Mouse (Mus musculus) intestine, postnatal 0 days (tissue): ENCODE data around the gene Trpv4. TPM values are rescaled to one million over a fixed set of nuclear protein-coding genes. Genes with fewer than 3 reads are reported as not detected.

Experiments used
- ATAC-seq: fragments of 200-750 bp; cut with Nextera tagmentation; 2 replicates; pipeline ENCODE4 v1.8.0; 2017; ENCODE audit warnings: mild to moderate bottlenecking, moderate TSS enrichment, moderate library complexity
- H3K27ac ChIP-seq: fragments of 300-500 bp; sonication (generic); 2 replicates; pipeline ENCODE4 v1.5.1; 2014; ENCODE audit warnings: mild to moderate bottlenecking, low read depth, low read length, moderate library complexity
- H3K27me3 ChIP-seq: fragments of 300-500 bp; sonication (generic); replicated peaks from 2 replicates; pipeline ENCODE4 v1.6.1; 2014; ENCODE audit warnings: low read length, mixed read lengths; ENCODE audit not compliant: control insufficient read depth, insufficient read depth
- H3K36me3 ChIP-seq: fragments of 300-500 bp; sonication (generic); 2 replicates; pipeline ENCODE4 v1.6.1; 2014; ENCODE audit warnings: mild to moderate bottlenecking, moderate library complexity; ENCODE audit not compliant: control insufficient read depth, insufficient read depth
- H3K4me1 ChIP-seq: fragments of 300-500 bp; sonication (generic); replicated peaks from 2 replicates; pipeline ENCODE4 v1.6.1; 2014; ENCODE audit warnings: antibody characterized with exemption, low read length, mixed read lengths; ENCODE audit not compliant: control insufficient read depth, insufficient read depth
- H3K4me2 ChIP-seq: fragments of 300-500 bp; sonication (generic); replicated peaks from 2 replicates; pipeline ENCODE4 v1.6.1; 2014; ENCODE audit warnings: low read depth, mild to moderate bottlenecking, moderate library complexity
- H3K4me3 ChIP-seq: fragments of 300-500 bp; sonication (generic); 2 replicates; pipeline ENCODE4 v1.5.1; 2014; ENCODE audit warnings: low read depth, low read length
- H3K9ac ChIP-seq: fragments of 300-500 bp; sonication (generic); 2 replicates; pipeline ENCODE4 v1.6.1; 2014; ENCODE audit warnings: mild to moderate bottlenecking, low read depth, low read length
- H3K9me3 ChIP-seq: fragments of 300-500 bp; sonication (generic); 2 replicates; pipeline ENCODE4 v1.6.1; 2016; ENCODE audit warnings: mixed run types; ENCODE audit not compliant: control insufficient read depth
- CTCF ChIP-seq: sonication (generic); IDR thresholded peaks from 2 replicates; pipeline ENCODE4 v1.5.1; 2016; ENCODE audit warnings: low read depth, mild to moderate bottlenecking, control low read depth, antibody characterized with exemption, moderate library complexity
- WGBS: fragments of 180-500 bp; shearing (Covaris S2); extraction: QIAGEN DNeasy Blood & Tissue Kit; methylation state at CpG from one replicate; pipeline ENCODE4 v1.1.7; 2014; 5-methylcytosine and 5-hydroxymethylcytosine counted together
- polyA plus RNA-seq: library from polyadenylated mRNA; unstranded; fragments of >200 nt; fragmentation: Nextera tagmentation; extraction: Ambion mirVana; gene quantifications from 2 replicates; pipeline ENCODE4 v1.2.1, GENCODE M21; 2015

Gene Trpv4
- polyA plus RNA-seq, 1 experiment from 2014 or later = 0.70 TPM

DNA sequence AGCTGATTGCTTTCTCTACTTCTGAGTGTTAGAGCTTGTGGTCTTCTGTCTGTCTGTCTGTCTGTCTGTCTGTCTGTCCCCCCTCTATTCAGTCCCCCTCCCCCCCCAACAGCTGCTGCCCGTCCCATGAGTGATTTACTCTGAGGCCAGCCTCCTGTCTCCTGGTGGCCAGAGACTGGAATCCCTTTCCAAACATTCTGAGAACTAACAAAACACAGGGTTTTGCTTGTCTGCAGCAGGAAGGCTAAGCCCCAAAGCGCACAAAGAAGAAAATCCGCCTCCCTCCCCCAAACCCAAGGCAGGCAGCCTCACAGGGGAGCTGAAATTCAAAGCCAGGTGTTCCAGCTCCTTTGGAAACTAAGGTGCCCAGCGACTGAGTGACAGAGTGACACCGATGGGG, 72.5 kb downstream of the Trpv4 start:
- Histone ChIP-seq H3K9ac (no peak overlapping the region), H3K27me3 (no peaks in the 10 kb centered on the region), H3K9me3 (no peaks in the 10 kb centered on the region), H3K4me1 (peaks cover 10% of the 10 kb centered on the region), H3K27ac (no peak overlapping the region), H3K36me3 (no peaks in the 10 kb centered on the region), H3K4me3 (no peak overlapping the region), H3K4me2 (no peak overlapping the region)
- 36% methylated on average over 5 of the region's 5 CpGs for WGBS
- no peak for ATAC-seq
- 0 out of 2 replicates have a peak, but pooled peaks have one; percentile 8 for TF ChIP-seq CTCF

- 65% methylated on average over 14 of the region's 14 CpGs for WGBS
- no peaks in the 10 kb centered on the region for H3K9me3 ChIP-seq
- H3K27ac ChIP-seq = no peak overlapping the region
- no peak overlapping the region for H3K4me3 ChIP-seq
- no peaks in the 10 kb centered on the region for H3K27me3 ChIP-seq
- H3K4me1 ChIP-seq = peaks cover 1% of the 10 kb centered on the region
- ATAC-seq = no peak
- H3K4me2 ChIP-seq = no peak overlapping the region
- no peak overlapping the region for H3K9ac ChIP-seq
- H3K36me3 ChIP-seq = no peaks in the 10 kb centered on the region
- TF ChIP-seq CTCF = no peak
Observed at GRCm38 (mm10) chr5:114584293-114585104, 73.7 kb downstream of the Trpv4 start.

DNA sequence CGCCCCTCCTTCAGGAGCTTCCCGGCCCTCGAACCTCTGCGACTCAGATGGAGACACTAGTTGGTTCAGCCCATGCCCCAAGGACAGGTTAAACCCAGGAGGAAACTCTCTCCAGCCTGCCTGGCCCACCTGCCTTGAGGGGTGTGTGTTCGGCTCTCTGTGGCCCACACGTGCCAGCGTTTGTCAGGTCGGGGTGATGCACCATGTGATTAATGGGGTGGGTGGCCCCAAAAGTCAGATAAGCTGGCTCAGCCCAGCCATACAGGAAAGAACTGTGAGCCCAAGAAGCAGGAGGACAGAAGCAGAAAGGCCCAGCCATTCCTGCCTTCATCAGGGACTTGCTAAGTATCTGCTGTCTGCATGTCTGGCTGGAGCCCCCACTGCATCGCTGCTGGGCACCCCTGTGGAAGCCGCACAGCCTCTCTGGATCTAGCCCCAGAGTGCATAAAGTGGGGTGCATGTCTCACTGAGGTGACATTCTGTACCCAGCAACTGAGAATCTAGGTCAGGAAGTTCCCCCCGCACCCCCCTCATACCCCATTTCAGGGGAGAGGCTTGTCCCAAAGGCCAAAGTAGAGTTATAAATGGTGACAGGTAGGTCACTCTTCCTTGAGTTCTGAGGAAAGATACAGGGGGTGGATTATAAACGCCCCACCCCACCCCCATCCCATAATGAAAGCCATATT, 74.6 kb downstream of the Trpv4 start:
- no peak overlapping the region for H3K27ac ChIP-seq
- ATAC-seq = no peak
- WGBS = 55% methylated on average over 12 of the region's 12 CpGs
- H3K4me1 ChIP-seq = no peaks in the 10 kb centered on the region; the same call in 1 of the 2 replicates
- TF ChIP-seq CTCF = no peak
- no peak overlapping the region for H3K4me2 ChIP-seq
- H3K27me3 ChIP-seq = no peaks in the 10 kb centered on the region
- no peak overlapping the region for H3K9ac ChIP-seq
- no peaks in the 10 kb centered on the region for H3K36me3 ChIP-seq
- H3K9me3 ChIP-seq = no peaks in the 10 kb centered on the region
- no peak overlapping the region for H3K4me3 ChIP-seq

- Histone ChIP-seq H3K4me3 (no peak overlapping the region), H3K9me3 (no peaks in the 10 kb centered on the region), H3K27ac (no peak overlapping the region), H3K27me3 (no peaks in the 10 kb centered on the region), H3K9ac (no peak overlapping the region), H3K4me1 (no peaks in the 10 kb centered on the region; the same call in 1 of the 2 replicates), H3K36me3 (no peaks in the 10 kb centered on the region), H3K4me2 (no peak overlapping the region)
- ATAC-seq = no peak
- no peak for TF ChIP-seq CTCF
- 83% methylated on average over 3 of the region's 3 CpGs for WGBS
Observed at GRCm38 (mm10) chr5:114583046-114583445, 75.2 kb downstream of the Trpv4 start.

DNA sequence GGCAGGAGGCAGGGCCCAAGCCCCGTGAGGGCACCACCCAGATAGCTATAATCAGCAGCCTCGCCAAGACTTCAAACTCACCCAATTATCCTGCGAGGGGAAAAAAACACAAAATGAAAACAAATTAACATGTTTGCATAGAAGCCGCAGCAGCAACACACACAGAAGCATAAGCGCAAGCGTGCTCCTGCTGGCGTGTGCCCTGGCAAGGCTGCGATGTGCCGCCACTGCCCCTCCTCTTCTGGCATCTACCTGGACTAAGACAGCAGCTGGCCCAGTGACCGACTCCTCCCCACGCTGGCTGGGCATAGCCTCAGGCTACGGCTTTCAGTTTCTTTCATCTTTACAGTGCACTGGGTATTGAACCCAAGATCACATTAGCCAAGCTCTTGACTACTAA, 76.7 kb downstream of the Trpv4 start:
- H3K36me3 ChIP-seq = no peaks in the 10 kb centered on the region
- no peak overlapping the region for H3K9ac ChIP-seq
- no peaks in the 10 kb centered on the region for H3K27me3 ChIP-seq
- no peaks in the 10 kb centered on the region for H3K9me3 ChIP-seq
- no peak overlapping the region for H3K27ac ChIP-seq
- no peak overlapping the region for H3K4me3 ChIP-seq
- H3K4me2 ChIP-seq = no peak overlapping the region
- TF ChIP-seq CTCF = no peak
- H3K4me1 ChIP-seq = no peaks in the 10 kb centered on the region; the same call in 1 of the 2 replicates
- WGBS = 78% methylated on average over 12 of the region's 12 CpGs
- no peak for ATAC-seq

DNA sequence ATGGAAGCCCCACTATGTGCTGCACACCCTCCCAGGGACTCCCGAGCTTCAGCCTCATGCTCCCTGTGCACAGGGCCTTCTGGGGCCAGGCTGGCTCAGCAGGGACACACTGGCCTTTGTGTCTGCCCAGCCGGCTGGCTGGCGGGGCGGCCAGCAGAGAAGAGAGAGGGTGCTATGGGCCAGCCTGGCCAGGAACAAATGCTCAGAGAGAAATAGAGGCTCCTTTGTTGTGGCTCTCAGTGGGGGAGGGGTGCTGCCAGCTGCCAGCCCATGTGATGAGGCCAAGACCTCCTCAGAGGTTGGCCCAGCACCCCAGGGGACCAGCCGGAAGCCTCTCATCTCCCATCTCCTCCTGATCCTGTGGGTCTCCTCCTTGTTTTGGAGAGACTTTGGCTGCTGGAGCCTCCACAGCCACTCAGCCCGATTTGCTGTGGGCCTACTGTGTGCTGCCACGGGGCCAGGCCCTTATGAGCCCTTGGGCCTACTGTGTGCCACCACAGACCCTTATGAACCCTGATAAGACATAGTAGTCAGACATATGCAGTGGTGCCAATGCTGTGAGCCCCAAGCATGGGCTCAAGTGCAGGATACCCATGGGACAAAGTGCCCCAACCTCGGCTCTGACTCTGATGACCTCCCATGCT, 78.4 kb downstream of the Trpv4 start:
- H3K9ac ChIP-seq = no peak overlapping the region

More for the DNA sequence above, 78.4 kb downstream of the Trpv4 start:
- Histone ChIP-seq H3K4me1 (0 out of 2 replicates have a peak, but pooled peaks cover 6% of the 10 kb centered on the region), H3K4me2 (no peak overlapping the region), H3K4me3 (no peak overlapping the region), H3K27ac (no peak overlapping the region), H3K27me3 (no peaks in the 10 kb centered on the region), H3K36me3 (no peaks in the 10 kb centered on the region), H3K9me3 (no peaks in the 10 kb centered on the region)
- ATAC-seq = no peak
- WGBS = 83% methylated on average over 8 of the region's 8 CpGs
- TF ChIP-seq CTCF = no peak
